Mouse (Mus musculus) spleen, adult 2 months (tissue): ENCODE measurements at regions not wholly inside any gene's neighbourhood (a gene's known extent, or its start where the extent isn't known, plus 50 kb on each side); places are given as distances from the start of the nearest gene placed in this dataset.
A peak's percentile ranks its signal among the peaks of the same experiment; 100 is the strongest.

Source experiments
- DNase-seq, 2 experiments: peaks; one replicate each; pipeline versions ENCODE4 v3.0.0 to v3.0.0-alpha.2; 2012 to 2021; ENCODE audit warnings: low spot score in 2 of 2, low read depth in 1 of 2
- H3K27ac ChIP-seq: fragments of 200-500 bp; 2 replicates; pipeline ENCODE4 v1.5.1; 2012; ENCODE audit warnings: low read length, inconsistent platforms; ENCODE audit not compliant: insufficient read depth
- H3K27me3 ChIP-seq: fragments of 200-500 bp; 2 replicates; pipeline ENCODE4 v1.6.1; 2012; ENCODE audit warnings: mild to moderate bottlenecking, moderate library complexity, low read length, inconsistent platforms; ENCODE audit not compliant: control insufficient read depth, insufficient read depth
- H3K36me3 ChIP-seq: fragments of 200-500 bp; 2 replicates; pipeline ENCODE4 v1.6.1; 2012; ENCODE audit warnings: mild to moderate bottlenecking, low read length, inconsistent platforms; ENCODE audit not compliant: control insufficient read depth, insufficient read depth
- H3K4me1 ChIP-seq: fragments of 200-500 bp; 2 replicates; pipeline ENCODE4 v1.6.1; 2011; ENCODE audit warnings: inconsistent platforms; ENCODE audit not compliant: control insufficient read depth, insufficient read depth, insufficient read length
- H3K4me3 ChIP-seq: fragments of 200-500 bp; 2 replicates; pipeline ENCODE4 v1.5.1; 2011; ENCODE audit warnings: mild to moderate bottlenecking, inconsistent platforms; ENCODE audit not compliant: insufficient read depth, insufficient read length; ENCODE audit errors: extremely low read depth
- CTCF ChIP-seq: fragments of 200-500 bp; IDR thresholded peaks from 2 replicates; pipeline ENCODE4 v1.5.1; 2011; ENCODE audit warnings: mild to moderate bottlenecking, inconsistent platforms; ENCODE audit not compliant: insufficient read depth, insufficient read length, insufficient replicate concordance; ENCODE audit errors: extremely low read depth
- POLR2A ChIP-seq: fragments of 200-500 bp; IDR thresholded peaks from 2 replicates; pipeline ENCODE4 v1.6.1; 2011; ENCODE audit warnings: low read depth, low read length, inconsistent platforms
- WGBS: fragments of 180-500 bp; shearing (Covaris S2); methylation state at CpG from one replicate; pipeline ENCODE4 v1.1.7; 2018; 5-methylcytosine and 5-hydroxymethylcytosine counted together

DNA sequence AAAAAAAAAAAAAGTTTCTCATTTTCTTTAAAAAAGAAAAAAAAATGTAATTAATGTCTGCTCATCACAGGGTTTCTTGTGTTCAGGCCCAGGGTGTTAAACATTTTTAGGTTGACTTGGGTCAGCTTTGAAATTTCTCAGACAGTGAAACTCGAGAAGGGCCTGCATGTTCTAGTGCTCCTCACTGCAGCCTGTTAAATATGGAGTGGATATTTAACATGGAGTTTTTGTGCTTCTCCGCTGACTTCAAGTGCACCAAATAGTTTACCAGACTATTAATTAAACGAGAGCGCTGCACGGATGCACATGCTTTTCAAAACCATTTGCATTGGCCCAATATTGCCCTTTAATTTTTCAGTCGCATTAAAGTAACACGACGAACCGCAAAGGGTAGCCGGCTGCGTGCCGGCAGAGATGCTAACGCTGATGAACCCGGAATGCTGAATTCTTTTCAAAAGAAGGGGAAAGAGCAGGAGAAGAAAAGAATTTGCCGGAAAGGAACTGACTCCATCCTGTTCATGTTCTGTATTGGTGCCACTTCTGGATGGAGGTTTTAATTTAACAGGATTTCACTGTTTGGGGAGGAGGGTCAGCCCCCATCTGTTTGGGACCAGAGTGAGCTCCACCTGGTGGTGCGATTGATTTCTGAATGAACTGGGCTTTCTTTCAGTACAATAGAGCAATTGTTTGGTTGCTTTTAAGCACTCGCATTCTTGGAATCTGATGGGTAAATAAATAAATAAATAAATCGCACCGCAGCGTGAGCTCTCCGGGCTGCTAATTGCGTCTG, 162.2 kb upstream of the Lmo4 start:
- no peak overlapping the region for H3K27ac ChIP-seq
- DNase-seq = no peak
- H3K4me1 ChIP-seq = no peaks in the 10 kb centered on the region
- no peaks in the 10 kb centered on the region for H3K36me3 ChIP-seq
- no peak for TF ChIP-seq POLR2A
- TF ChIP-seq CTCF = no peak
- no peaks in the 10 kb centered on the region for H3K27me3 ChIP-seq
- no peak overlapping the region for H3K4me3 ChIP-seq
- WGBS = 69% methylated on average over 22 of the region's 22 CpGs

- no peak overlapping the region for H3K27ac ChIP-seq
- H3K36me3 ChIP-seq = no peaks in the 10 kb centered on the region
- TF ChIP-seq POLR2A (no peak), CTCF (no peak)
- H3K4me1 ChIP-seq = no peaks in the 10 kb centered on the region
- no peak overlapping the region for H3K4me3 ChIP-seq
- H3K27me3 ChIP-seq = no peaks in the 10 kb centered on the region
- no peak for DNase-seq
- WGBS = 86% methylated on average over 4 of the region's 4 CpGs
Observed at GRCm38 (mm10) chr3:144365894-144366293, 160.9 kb upstream of the Lmo4 start.

- Histone ChIP-seq H3K4me1 (no peaks in the 10 kb centered on the region), H3K4me3 (no peak overlapping the region), H3K27me3 (no peaks in the 10 kb centered on the region), H3K36me3 (no peaks in the 10 kb centered on the region), H3K27ac (no peak overlapping the region)
- DNase-seq = peak in 1 of 2 experiments; percentile 41
- 71% methylated on average over 10 of the region's 10 CpGs for WGBS
- TF ChIP-seq CTCF (peak; percentile 8; the same call in 1 of the 2 replicates), POLR2A (no peak)
Observed at GRCm38 (mm10) chr3:144362472-144362871, 157.5 kb upstream of the Lmo4 start.

GRCm38 (mm10) chr3:144361203-144361978, 156.4 kb upstream of the Lmo4 start:
- Histone ChIP-seq H3K4me3 (no peak overlapping the region), H3K4me1 (no peaks in the 10 kb centered on the region), H3K27me3 (no peaks in the 10 kb centered on the region), H3K36me3 (no peaks in the 10 kb centered on the region), H3K27ac (no peak overlapping the region)
- TF ChIP-seq POLR2A (no peak), CTCF (no peak)
- no peak for DNase-seq
- 75% methylated on average over 4 of the region's 4 CpGs for WGBS

DNA sequence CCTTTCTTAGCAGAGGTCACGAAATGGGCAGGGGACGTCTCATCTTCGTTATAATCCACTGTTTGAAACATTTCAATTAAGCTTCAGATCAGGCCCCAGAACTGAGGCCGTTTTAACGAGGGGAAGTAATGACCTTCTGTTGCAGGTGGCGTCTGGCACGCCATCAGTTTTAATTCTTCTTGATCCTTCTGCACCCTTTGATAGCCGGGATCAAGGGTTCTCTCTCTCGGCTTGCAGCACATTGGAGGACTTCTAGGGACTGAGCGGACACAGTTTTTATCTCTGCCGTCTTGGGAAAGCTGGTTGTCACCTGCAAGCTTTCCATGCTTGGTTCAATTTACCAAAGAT, 151.9 kb upstream of the Lmo4 start:
- Histone ChIP-seq H3K36me3 (no peaks in the 10 kb centered on the region), H3K4me3 (no peak overlapping the region), H3K4me1 (no peaks in the 10 kb centered on the region), H3K27ac (no peak overlapping the region), H3K27me3 (no peaks in the 10 kb centered on the region)
- 84% methylated on average over 11 of the region's 11 CpGs for WGBS
- DNase-seq = no peak
- TF ChIP-seq CTCF = no peak
- TF ChIP-seq POLR2A = no peak

DNA sequence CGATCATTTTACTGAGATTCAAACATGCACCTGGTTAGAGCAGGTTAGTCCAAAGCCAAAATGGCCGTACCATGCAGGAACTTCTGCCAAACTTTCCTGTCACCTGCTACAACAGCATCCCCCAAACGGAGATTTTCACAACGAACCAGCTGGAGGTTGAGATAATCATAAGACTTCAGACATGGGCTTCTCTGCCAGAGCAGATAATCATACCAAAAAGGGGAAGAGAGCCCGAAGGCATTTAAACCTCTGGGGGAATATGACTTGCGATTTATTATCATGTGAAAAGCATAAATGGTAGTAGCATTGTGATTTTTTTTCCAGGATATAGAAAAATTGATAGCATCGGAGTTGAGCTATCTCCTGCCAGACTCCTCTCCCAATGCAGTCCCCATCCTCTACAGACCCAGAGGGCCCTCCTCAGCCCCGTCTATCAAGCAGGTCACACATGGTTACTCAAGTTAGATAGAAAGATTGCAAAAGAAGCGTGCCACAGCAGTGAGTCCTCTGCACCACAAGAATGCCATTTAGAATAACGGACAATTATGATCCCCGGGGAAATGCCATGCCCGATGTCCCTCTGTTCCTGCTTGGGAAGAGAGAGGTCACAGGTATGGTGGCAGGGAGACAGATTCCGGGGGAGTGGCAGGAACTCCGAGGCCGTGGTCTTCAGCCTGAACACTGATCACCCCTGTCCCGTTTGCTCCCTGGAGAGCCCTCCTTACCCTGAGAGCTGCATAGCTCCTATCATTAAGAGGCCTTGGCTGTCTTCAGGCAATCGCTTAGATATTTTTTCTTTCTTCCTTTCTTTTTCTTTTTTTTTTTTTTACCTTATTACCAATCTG, 151.3 kb upstream of the Lmo4 start:
- no peaks in the 10 kb centered on the region for H3K4me1 ChIP-seq
- no peak for DNase-seq
- no peaks in the 10 kb centered on the region for H3K27me3 ChIP-seq
- no peak overlapping the region for H3K4me3 ChIP-seq
- H3K27ac ChIP-seq = no peak overlapping the region
- TF ChIP-seq POLR2A = no peak
- no peak for TF ChIP-seq CTCF
- WGBS = 58% methylated on average over 17 of the region's 17 CpGs
- H3K36me3 ChIP-seq = no peaks in the 10 kb centered on the region
